Mouse (Mus musculus): Measurements from ENCODE around the gene Igsf8.

Igsf8 gene

DNA sequence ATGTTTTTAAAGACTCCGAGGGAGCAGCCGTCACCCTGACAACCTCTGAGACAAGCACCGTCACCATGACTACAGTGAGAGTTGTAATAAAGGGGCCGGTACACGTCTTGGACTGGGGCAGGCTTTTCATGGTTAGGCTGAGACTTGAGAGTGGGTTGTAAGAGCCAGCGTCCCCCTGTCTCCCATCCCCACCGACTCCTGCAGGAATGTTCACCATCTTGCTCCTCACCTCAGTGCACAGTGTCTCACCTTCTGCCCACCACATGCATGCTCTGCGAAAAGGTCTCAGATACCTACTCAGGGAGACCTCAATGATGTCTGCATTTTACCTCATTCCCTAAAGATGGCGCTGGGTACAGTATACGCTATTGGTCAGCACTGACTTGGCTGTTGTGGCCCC is 10.3 kb downstream of the Igsf8 start:
- in situ Hi-C loops (cut with MboI; ENCODE audit: low sequenced_read_pairs) = no loop called here

DNA sequence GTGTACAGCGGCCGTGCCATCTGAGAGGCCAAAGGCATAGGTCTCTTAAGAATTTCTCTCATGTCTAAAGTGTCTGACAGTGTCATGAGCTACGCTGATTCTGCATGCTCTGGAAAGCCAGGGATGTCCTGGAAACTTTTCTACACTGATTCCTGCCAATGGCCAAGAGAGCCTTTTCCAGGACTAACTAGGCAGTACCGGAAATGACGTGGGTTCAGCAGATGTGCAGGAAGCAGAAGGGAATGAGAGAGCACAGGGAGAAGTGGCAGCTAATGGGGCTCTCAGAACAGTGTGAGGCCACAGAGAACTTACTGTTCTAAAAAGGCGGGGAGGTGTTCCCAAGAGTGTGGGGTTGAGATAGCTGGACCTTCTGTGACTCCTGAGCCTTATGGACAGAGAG is 11.9 kb downstream of the Igsf8 start:
- in situ Hi-C loops (cut with MboI; ENCODE audit: low sequenced_read_pairs) = no loop called here

DNA sequence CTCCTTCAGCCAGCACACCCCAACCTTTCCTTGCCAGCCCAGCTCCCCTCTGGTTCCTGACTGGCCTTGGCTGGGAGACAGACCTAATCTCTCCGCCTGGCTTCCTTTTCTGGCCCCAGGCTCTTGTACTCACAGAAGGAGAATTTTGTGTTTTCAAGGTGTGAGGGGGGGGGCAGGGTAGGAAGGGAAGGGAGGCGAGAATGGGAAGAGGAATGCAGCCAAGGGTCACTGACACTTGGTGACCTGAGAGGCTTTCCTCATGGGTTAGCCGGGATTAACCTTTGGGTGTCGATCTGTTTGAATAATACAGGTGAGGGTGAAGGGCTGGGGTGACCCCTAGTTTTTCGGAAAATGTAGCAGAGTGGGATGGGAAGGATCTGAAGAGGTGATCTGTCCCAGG is 12.7 kb downstream of the Igsf8 start:
- in situ Hi-C loops (cut with MboI; ENCODE audit: low sequenced_read_pairs) = no loop called here

DNA sequence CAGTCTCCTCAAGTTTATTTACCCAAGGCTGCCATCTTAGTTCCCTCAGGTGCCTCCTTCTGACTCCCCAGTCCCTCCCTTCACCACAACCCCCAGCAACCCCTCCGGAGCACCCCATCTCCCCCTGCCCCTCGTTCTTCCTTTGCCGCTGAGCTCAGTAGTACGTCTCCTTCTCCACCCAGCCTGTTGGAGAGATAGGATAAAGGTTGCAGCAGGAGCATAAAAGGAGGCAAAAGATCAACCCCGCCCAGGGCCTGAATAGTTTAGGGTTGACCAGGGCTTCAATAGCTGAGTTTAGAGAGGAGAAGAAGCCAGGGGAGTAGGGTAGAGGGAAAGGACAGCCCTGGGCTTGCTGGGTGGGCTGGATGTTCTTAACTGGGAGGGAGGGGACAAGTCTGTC is 13.1 kb downstream of the Igsf8 start:
- in situ Hi-C loops (cut with MboI; ENCODE audit: low sequenced_read_pairs) = no loop called here

DNA sequence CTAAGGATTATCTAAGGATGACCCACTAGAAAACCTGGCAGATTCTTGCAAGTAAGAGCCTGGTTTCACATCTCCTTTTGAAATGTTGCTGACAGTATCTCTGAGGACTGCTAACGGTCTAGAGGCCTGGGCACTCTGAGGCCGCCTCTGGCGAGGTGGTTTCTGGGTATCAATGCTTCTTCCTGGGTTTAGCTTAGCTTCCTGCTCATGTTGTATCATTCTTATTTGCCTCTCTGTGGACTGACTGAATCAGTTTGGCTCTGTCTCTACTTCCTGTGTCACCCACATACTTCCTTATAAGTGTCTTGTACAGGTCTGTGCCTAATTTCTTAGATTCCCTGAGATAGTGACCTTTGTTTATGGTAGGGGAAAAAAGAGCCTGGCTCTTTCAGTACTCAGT is 15.7 kb downstream of the Igsf8 start:
- in situ Hi-C loops (cut with MboI; ENCODE audit: low sequenced_read_pairs) = no loop called here

DNA sequence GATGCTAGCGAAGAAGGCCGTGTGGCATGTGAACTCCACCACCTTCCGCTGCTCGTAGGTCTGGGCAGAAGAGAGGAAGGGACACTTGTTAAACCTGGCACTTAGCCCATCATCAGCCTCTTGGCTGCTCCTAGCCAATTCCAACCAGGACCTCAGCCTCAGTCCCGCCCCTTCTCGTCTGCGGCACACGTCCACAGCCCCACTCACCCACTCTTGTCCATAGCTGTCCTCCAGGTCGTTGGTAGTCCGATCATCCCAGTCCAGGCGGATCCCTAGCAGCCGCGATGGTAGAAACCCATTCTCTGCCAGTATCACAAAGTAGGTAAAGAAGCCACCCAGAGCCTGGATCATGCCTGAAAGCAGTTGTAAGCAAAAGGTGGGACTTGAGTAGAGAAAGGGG is 16.9 kb downstream of the Igsf8 start:
- in situ Hi-C loops (cut with MboI; ENCODE audit: low sequenced_read_pairs) = no loop called here

DNA sequence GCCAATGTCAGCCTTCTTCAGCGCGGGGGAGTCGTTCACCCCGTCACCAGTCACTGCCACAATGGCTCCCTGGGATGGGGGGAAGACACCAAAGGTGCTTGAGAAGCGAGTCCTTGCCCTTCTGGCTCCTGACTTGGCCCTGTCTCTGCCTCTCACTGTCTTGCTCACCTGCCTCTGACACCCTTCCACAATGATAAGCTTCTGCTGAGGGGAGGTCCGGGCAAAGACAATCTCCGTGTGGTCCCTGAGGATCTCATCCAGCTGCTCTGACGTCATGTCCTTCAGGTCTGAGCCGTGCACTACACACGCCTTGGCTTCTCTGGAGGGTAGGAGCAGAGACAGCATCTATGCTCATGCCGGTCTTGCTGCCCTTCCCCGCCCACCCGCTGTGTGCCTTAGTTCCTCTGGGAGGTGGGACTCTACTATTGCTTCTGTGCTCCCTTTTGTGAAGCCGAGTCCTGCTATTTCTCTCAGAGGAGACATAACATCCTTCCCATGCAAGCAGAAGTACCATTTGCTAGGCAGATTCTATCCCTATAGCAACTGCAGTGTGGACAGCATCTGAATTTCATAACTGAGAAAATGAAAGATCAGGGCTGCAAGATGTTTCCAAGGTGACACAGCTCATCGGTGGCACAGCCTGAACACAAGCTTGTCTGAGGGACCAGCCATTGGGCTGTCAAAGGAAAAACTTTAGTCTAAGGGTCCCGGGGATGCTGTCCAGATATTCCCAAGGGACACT is 18.5 kb downstream of the Igsf8 start:
- in situ Hi-C loops (cut with MboI; ENCODE audit: low sequenced_read_pairs) = no loop called here

DNA sequence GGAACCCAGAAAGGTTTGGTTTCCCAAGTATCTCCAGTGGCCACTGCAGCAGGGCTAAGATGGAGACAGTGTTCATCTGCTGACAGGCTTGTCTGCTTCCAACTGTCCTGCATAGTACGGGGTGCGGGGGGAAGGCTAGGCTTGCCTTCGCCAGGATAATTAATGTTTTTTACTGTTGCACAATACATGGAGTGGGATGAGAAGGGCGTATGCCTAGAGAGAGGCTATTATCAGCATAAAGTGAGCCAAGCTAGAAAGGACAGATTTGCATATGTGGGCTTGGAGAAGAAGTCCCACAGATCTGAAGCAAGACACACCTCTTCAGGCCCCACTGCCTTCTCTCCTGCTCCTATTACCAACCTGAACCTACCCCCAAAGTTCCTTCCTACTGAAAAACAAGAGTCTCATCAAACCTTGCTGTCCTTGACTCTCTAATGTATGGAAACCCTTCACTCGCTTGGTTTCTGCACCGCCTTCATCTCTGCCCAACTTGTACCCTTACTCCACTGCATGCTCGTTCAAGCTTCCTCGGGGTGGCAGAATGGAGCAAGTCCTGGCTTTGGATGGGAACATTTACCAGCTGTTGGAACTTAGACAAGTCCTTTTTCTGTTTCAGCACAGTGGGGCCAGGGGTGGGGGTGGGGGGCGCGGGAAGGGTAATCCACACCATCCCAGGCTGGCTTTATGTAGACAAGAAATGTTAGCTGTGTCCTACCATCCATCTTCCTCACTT is 20.2 kb downstream of the Igsf8 start:
- in situ Hi-C loops (cut with MboI; ENCODE audit: low sequenced_read_pairs) = no loop called here

DNA sequence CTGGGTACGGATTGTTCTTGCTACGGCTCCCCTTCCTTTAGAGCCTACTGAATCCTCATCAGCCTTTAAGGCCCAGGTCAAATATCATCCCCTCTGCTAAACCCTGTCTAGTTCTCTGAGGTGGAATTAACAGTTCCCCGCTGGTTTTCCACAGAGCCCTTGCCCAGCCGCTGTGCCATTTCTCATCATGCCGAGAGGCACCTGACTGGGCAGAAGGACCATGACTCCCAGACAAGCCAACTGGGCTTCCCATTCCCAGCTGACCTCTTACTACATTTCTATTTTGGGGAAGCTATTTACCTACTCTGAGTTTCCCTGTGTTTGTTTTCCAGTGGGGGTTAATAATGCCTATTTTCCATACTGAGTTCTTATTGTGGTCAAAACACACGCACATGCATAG is 21.6 kb downstream of the Igsf8 start:
- in situ Hi-C loops (cut with MboI; ENCODE audit: low sequenced_read_pairs) = no loop called here

DNA sequence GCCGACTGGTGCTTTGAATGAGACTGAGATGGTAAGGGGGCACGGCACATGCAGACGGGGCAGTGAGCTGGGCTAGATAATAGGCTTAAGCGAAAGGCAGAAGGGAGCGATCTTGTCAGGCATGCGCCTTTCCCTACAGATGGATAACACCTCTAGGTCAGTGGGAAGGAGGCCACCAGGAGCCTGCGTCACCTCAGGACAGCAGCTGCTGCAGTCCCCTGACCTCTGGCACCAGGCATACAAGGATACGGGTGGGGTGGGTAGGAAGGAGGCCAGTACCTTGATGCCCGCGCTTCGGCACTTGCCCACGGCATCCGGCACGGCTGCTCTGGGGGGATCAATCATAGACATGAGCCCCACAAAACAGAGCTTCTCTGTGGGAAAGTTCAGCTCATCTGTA is 22.8 kb downstream of the Igsf8 start:
- in situ Hi-C loops (cut with MboI; ENCODE audit: low sequenced_read_pairs) = no loop called here

DNA sequence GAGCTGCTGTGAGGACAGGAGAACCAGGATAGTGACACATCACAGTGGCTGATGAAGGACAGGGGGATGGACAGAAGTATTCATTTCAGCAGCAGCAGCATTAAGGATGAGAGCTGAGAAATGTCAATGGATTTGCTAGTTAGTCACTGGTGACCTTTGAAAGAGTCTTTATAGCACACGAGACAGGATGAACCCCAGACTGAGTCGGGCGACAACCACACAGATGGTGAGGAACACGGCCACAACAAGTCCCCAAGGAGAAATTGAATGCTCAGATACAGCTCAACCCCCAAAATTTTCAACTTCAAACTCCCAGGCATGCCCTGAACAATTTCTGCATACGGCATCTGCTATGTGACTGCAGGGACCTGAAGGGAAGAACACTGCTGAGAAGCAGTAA is 25.3 kb downstream of the Igsf8 start:
- in situ Hi-C loops (cut with MboI; ENCODE audit: low sequenced_read_pairs) = no loop called here

DNA sequence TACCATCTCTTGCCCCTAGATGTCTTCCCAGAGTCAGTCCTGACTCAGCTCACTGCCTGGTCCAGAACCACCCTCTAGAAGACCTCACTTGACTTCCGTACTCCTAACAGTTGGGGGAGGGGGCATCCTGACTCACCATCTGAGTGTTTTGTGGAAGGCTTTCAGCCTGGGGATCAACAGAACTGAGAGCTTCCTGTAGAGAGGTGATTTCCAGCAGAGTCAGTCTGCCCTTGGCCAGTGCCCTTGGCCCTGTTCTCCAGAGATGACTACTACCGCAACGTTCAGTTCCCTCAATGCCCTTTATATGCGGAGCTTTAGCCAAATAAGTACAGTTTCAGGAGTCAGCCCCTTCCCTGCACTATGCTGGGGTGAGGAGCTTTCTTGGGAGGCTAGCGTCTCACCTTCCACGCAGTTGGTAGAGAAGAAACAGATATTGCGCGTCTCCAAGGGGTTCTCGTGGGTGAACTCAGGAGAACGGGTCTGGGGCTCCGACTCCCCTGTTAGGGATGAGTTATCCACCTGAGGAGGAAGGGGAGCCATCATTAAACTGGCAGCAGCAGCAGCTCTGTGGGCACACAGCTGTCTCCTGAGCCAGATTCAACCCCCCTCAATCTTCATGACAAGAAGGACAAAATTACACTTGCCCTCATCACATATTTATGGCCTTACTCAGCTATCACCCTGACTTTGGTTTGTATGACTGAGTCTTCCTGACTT is 27.6 kb downstream of the Igsf8 start:
- in situ Hi-C loops (cut with MboI; ENCODE audit: low sequenced_read_pairs) = no loop called here

DNA sequence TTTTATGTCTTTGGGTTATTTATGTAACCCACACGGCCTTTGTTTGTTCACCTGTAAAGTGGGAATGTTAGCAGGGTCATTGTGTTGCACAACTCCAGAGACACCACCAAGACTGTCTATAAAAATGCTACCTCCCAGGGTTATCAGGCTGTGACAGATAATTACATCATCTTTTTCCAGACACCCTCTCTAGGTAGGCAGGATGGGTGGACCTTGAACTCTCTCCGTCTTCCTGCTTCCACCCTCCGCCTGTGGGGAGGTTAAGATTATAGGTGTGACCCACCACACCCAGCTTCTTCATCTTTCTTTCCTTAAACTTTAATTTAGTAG is 28.1 kb downstream of the Igsf8 start:
- in situ Hi-C loops (cut with MboI; ENCODE audit: low sequenced_read_pairs) = no loop called here

DNA sequence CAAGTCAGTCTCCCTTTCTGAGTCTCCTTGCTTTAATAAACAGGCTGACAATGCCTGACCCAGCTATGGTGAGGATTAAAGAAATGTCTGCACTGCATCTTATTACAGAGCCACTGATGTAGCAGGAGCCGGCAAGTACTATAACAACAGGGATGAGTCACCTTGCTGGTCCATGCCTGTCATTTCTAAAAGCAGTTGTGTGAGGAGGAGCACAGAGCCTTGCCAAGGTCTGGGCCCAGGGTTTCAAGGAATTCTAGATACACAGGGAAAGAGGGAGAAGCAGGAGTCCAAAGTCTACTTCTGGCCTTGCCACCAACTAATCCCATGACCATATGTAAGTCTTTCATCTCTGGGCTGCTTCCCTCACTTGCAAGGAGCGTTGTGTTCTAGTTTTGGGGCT is 31.4 kb downstream of the Igsf8 start:
- in situ Hi-C loops (cut with MboI; ENCODE audit: low sequenced_read_pairs) = no loop called here

DNA sequence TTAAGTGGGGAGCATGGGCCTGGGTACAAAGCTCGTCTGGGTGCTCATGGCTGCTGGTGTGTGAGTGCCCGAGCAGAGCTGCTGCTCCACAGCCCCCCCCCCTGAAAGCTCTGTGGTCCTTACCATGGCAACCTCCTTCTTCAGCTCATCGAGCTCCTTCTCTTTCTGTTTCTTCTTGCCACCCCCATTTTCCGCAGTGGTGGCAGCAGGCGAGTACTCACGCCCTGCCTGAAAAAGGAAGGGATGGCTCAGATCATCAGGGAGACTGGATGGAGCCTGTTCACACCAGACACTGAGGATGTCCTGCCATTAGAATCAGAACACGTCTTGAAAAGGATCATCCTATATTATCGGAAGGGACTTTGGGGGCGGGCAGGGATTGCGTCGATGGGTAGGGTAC is 32.0 kb downstream of the Igsf8 start:
- in situ Hi-C loops (cut with MboI; ENCODE audit: low sequenced_read_pairs) = no loop called here

DNA sequence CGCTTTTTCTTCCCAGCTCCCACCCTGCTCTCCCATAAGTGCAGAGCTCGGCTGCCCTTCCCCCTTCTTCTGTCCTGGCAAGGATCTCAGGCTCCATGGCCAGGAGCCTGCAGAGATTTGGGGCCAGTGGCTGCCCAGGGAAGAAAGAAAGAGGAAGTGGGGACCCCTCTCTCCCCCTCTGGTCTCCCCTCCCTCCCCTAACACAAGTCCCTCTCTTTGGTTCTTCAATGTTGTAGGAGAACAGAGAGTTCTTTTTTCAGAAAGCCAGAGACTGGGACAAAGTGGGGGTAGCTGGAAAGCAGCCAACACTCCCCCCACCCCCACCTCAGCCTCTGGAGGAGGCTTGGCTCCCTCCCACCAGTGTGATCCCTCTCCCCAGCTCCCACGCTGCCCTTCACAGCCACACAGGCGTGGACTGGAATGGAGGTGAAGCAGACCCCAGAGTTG is 34.3 kb downstream of the Igsf8 start:
- in situ Hi-C loops (cut with MboI; ENCODE audit: low sequenced_read_pairs) = no loop called here

DNA sequence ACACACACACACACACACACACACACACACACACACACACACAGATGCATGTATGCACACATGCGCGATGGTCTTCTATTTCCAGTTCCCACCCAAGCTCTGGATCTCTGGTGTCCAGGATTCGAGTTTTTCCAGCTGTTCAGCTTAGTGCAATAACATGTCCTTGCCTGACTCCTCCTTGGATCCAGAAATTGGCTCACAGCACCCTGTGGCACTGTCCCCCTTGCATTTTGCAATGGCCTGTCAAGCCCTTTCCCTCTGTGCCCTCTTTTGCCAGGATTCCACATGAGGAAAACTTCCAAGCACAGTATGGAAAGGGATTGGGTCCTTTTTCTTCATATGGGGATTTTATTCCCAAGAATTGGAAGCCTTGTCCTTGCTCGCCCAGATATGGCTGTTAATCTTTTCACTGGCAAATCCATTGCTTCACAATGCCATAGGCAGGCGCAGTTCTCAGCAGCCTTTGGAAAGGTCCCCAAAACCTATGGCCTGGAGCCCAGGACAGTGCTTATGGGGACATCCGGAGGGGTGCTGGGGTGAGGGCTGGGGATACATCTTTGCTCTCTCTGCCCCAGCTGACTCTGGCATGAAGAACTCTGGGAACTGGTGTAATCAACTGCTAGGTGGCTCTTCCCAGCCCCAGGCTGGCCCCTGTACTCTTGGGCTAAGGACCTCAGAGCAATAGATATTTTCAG is 35.5 kb downstream of the Igsf8 start:
- in situ Hi-C loops (cut with MboI; ENCODE audit: low sequenced_read_pairs) = no loop called here

DNA sequence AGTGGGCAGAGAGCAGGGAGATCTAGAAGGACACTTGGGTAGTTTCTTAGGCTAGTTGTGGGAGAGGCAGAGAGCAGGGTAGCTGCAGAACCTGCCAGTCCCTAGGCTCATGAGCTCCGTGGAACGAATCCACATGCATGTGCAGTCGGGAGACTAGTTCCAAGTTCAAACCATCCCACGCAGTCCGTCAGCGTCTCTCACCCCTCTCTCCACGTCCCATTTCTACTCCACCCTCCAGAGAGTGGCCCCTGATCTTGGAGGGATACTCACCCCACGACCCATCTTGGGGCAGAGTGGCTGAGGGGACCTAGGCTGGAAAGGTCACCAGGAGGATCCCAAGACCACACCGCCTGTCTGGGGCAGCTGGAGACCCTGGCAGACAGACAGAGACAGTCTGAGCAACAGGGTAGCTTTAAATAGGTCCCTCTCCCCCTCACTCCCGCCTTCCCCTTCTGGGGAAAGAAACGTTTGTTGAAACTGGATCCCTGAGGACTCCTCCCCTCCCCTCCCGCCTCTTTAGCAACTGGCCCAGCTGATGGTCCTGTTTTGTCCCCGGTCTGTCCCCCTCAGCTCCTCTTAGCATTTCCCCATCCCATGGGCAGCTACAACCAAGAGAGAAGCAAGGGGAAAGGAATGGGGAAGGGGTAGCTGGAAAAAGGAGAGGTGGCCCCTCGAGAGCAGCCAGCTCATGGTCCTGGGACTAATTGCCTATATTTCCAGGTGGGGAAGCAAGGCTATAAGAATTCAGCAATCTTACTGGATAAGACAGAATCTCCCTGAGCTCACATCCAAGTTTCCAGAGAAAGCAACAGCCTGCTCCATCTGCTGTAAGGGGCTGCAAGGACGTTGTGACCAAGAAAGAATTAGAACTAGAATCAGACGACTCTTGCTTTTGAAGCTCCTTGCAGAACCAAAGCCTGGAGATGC is 36.4 kb downstream of the Igsf8 start, which contains the start of gene Atp1a2:
Gene Atp1a2, minus strand, starts transcription at position 454 of the 927 bp plus-strand sequence.
- in situ Hi-C loops (cut with MboI; ENCODE audit: low sequenced_read_pairs) = no loop called here

DNA sequence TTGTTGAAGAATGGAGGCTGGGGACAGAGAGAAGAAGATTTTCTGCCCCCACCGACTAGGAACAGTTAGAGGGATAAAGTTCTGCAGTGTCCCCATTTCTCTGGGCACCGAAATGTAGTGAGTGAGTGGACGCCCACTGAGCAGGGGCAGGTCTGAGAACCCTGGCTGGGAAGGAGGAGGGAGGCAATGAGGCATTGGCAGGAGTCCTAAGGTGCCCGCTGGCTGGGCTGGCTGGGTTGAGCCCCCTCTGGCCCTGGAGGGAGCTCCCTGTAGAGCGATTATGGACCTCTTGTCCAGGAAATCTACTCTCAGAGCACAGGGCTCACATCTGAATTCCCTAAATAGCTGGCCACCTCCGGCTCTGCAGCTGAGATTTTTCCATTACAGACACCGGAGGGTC is 38.1 kb downstream of the Igsf8 start:
- in situ Hi-C loops (cut with MboI; ENCODE audit: low sequenced_read_pairs) = no loop called here

DNA sequence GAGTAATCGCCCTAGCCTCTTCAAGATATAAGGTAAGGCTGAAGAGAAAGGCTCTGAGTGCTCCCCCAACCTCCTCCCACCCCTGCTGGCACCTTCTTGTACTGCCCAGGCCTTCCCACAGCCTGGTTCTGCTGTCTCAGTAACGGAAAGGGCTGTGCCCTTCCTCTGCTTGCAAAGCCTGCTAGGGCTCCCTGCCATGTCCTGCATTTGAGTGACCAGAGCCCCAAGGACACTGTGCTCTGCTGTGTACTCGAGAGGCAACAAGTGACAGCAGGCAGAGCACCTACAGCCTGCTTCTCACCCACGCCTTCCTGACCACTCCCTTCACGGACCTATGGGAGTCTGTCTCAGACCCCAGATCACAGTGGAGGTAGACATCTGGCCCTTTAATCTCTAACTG is 38.8 kb downstream of the Igsf8 start:
- in situ Hi-C loops (cut with MboI; ENCODE audit: low sequenced_read_pairs) = no loop called here
